Mouse (Mus musculus): Measurements from ENCODE around the gene Adamtsl3.

Adamtsl3 gene

DNA sequence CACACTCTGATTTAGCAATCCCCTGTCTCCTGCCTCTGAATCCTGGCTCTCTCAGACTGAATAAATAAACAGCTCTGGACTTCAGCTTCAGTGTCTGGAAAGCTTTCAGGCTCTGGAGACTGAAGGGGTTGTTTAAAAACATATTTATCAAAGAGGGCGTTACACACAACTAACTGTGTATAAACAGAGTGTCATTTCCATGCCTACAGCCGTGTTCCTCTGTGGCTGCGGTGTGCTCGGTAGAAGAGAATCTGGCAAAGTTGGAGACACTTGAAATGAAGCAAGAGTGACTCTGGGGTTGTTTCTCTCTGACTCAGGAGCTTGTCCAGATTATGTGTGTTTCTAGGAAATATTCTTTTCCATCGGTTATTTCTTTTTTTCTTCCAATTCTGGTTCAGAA is 167.0 kb downstream of the Adamtsl3 start:
- DNase-seq (ENCODE audit: low read depth): peak; percentile 68

DNA sequence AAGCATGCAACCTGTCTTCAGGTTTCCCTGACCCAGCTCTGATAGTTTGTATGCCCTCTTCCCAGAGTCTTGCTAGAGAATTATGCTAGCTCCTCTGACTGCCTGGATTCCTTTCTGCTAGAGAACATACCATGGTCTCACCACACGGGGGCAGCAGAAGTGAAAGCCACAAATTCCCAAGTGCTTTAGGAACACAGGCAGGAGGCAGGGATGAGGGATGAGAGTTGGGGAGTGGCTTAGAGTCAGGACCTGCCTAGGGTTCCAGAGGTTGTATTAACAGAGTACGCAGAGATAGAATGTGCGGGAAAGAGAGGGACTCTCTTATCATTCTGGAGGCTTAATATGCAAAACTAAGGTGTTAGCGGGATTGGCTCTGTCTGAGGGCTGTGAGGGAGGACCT is 168.6 kb downstream of the Adamtsl3 start:
- peak; percentile 79 for DNase-seq (ENCODE audit: low read depth)

DNA sequence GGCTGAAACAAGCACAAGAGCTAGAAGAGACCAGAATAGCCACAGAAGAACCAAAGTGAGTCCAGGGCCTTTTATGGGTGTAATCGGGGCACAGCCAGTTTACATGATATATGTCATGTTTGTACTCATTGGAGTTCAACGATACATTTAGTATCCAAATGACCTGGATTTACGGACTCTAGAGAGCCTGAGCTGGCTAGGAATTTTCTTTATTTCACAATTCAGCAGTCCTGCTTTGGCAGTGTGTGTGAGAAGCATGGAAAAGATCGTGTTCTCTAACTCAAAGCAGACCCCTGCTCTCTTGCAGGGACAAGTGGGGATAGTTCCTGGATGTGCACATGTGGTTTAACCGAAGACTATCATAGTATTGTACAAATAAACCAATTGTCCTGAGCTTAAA is 195.1 kb downstream of the Adamtsl3 start:
- DNase-seq (ENCODE audit: low read depth): peak; percentile 52

DNA sequence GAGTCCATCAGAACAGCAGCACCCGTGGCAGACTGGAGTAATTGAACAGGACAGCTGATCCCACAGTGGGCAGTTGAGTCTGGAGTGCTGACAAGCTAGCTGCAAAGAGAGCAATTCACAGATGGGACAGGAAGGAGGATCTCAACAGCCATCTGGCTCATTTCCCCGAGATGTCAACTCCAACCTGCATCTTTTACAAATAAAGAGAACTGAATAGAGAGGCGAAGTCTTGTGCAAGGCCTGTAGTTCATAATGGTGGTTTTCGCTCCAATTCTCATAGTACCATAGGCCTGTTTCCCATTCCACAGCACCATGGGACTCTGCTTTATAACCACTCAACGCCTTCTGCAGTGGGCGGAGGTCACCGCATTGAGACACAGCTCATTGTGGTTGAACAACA is 195.9 kb downstream of the Adamtsl3 start:
- DNase-seq (ENCODE audit: low read depth): peak; percentile 60

DNA sequence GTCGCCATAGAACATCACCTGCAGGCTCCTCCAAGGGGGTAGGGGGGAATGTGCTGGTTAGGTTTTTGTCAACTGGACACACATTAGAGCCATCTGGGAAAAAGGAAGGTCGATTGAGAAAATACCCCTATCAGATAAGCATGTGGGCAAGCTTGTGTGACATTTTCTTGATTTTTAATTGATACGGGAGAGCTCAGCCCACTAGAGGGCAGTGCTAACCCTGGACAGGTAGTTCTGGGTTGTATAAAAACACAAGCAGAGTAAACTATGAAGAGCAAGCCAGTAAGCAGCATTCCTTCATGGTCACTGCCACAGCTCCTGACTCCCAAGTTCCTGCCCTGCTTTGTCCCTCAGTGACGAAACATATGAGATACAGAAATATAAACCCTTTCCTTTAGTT is 197.7 kb downstream of the Adamtsl3 start:
- DNase-seq (ENCODE audit: low read depth): peak; percentile 40

DNA sequence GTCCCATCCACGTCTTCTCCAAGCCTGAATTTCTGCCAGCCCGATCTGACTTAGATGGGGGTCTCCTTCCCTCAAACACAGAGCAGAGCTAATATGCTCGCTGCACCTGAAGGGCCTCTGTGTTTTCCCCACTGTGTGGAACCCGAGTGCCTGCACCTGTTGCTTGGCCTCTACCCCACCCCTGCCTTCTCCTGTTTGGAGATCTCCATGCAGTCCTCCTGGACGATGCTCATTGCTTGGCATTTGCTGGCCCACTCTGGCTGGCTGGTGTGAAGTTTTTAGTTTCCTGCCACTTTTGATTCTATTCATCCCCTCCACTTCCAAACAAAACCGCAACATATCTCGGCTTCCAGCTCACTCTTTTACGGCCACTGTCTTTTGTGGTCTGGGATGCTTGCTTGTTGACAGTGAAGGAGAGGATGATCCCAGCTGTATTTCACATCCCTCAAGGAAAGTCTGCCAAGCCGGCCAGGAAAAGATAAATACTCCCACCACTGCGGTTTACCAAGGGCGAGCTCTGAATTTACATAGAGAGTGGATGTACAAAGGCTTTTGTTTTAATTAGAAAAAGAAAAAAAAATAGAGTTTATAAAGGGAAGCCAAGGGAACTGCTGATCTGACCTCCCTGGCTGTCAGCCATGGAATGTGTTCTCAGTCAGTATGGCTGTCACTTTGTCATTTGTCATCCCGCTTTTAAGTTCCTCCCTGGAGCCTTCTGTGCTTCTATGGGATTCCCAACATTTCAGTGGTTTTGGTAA is 198.4 kb downstream of the Adamtsl3 start:
- peak; percentile 42 for DNase-seq (ENCODE audit: low read depth)

DNA sequence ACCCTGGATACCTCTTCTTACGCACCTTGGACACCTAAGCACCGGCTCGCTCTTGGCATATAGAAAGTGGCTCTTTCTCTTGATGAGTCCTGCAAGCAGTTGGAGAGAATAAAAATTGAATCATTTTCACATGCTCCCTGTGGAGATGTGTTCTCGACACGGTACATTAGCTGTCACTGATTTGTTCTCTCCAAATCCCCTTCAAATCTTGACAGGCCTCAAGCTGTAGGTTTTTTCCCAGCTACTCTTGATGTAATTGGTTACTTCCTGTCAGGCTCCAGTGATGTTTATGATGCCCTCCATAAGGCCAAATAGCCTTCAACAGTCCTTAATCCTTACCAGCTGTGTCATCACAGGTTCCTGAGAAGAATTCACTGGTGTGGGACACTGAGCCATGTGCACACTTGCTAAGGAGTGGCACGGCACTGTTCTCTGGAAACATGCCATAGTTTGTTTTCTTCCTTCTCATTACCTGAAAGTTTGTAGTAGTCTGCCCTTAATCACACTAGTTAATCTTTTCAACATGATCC is 209.0 kb downstream of the Adamtsl3 start:
- no peak for DNase-seq (ENCODE audit: low read depth)

DNA sequence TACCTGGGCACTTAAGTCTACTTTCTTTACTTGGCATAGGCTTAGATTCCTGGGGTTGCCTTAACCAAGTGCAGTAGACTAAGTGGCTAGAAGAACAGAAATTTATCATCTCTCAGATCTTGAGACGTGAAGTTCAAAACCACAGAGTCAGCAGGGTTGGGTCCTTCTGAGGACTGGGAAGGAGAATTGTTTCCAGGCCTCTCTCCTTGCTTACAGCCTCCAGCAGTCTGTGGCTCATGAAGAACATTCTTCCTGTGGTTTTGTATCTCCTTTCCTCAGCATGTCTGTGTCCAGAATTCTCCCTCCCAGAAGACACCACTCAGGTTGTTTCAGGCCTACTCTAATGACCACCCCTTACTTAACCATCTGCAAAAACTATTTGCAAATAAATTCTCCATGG is 216.5 kb downstream of the Adamtsl3 start:
- DNase-seq (ENCODE audit: low read depth): no peak

DNA sequence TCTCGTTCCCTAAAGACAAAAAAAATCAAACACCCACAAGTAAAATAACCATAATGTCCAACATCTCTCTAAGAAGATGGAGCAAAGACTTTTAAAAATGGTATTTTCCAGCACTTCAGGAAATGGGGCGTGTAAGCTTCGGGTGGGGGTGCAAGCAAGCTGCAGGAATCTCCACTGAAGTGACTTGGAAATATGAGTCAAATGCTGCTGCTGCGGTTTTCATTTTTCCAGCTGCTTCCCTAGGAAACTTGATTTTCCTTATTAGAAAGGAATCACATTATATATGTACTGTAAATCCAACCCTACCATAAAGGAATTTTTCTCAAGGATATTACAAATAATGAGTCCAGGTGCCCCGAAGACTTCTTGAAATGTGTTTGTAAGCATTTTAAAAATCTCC is 220.3 kb downstream of the Adamtsl3 start:
- DNase-seq (ENCODE audit: low read depth): no peak

DNA sequence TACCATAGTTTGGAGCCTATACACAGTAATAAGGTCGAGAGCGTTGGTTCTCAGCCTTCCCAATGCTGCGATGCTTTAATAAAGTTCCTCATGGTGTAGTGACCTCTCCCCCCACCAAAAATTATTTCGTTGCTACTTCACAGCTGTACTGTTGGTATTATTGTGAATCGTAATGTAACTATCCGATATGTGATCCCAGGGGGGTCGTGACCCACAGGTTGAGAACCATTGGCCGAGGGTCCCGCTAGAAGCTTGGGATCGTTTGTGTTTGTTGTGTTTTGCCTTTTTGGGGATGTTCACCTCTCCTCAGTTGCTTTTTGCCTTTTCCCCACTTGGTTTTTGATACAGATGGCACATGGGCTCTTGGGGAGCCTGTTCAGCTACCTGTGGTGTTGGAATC is 220.9 kb downstream of the Adamtsl3 start:
- DNase-seq (ENCODE audit: low read depth): no peak

DNA sequence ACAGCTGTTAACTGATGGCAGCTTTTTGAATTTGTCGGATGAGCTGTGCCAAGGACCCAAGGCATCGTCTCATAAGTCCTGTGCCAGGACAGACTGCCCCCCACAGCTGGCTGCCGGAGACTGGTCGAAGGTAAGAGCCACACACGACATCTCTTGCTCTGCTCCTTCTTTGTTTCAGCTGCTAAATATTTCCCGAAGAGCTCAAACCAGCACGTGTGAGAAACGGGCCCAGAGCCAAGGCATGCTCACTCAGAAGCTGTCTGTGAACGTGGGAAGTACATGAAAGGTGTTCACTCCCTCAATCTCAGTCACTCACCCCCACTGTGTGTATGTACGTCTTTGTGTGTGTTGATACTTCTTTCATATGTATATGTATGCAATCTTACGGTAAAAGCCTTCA is 221.6 kb downstream of the Adamtsl3 start:
- DNase-seq (ENCODE audit: low read depth): no peak

DNA sequence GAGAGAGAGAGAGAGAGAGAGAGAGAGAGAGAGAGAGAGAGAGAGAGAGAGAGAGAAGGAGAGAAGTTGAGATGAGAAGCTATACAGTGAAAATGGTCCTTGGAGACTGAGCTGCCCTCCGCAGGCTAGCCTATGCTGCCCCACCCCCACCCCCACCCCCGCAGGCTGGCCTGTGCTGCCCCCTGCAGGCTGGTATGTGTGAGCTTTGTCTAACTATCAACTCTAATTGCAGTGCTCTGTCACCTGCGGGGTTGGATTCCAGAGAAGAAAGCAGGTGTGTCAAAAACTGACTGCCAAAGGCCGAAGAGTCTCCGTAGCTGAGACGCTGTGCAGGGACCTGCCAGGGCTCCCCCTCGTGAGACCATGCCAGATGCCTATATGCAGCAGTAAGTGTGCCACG is 231.2 kb downstream of the Adamtsl3 start:
- no peak for DNase-seq (ENCODE audit: low read depth)

DNA sequence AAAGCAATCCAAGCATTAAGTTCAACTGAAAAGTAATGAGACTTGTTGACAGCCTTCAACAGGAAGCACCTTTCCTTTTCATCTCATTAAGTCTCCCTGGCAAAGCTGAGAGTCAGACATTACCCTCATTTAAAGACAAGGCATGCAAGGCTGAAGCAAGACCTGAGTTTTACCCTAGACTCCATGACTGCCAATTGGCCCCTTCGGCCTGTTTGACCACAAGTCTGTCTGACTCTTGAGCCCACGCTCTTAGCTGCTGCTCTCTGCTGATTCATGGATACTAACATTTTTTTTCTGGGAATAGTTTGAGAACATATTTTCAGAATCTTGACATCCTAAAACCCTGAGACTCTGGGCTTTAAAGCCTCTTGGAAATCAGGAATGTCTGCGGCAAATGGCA is 232.3 kb downstream of the Adamtsl3 start:
- DNase-seq (ENCODE audit: low read depth): no peak

DNA sequence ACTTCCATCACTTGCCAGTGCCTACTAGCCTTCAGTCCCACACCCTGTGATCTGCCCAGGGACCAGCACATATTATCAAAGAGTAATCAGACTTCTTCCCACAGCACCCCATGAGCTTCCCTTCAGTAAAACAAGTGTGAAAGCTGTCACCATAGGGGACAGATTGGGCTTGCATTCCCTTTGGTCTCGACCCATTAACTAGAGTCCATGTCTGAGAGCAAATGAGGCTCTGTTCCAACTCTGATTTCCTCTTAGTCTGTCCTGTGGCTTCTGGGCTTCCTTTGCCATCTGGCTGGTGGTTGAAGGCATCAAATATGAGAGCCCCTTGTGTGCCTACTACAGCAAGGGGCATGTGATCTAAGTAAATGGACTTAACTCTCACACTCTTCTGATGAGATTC is 237.5 kb downstream of the Adamtsl3 start:
- no peak for DNase-seq (ENCODE audit: low read depth)

DNA sequence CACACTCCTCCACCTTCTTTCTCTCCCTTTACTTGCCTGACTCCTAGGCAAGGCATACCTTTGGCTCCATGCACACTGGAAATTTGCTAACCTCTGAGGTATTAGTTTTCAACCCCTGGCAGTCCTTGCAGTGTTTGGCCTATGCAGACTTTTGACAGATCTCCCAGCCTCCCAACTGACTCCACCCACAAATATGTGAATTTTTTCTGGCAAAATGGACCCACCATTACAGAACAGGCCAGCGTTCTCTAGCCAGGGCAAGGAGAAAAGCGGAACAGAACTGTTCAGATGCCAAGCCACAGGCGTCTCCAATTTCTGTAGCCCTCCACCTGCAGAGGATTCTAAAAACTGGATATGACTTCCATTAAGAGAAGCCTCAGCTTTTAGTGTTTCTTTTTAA is 244.5 kb downstream of the Adamtsl3 start:
- DNase-seq (ENCODE audit: low read depth): peak; percentile 71

DNA sequence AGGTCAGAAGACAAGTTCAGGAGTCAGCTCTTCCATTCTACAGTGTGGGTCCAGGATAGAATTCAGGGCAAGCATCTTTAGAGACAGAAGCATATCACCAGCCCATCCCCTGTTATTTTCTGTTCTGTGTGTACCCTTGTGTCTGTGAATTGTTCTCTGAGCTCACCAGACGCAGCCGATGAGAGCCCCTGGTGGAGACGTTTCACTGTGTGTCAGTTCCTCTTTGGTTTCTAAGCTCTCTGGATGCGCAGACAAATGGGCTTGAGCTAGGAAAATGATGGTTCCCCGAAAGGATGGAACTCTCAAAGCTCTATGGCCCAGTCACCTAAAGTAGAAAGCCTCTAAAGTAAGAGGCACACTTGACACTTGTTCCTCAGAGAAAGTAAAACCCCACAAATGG is 246.3 kb downstream of the Adamtsl3 start:
- no peak for DNase-seq (ENCODE audit: low read depth)

DNA sequence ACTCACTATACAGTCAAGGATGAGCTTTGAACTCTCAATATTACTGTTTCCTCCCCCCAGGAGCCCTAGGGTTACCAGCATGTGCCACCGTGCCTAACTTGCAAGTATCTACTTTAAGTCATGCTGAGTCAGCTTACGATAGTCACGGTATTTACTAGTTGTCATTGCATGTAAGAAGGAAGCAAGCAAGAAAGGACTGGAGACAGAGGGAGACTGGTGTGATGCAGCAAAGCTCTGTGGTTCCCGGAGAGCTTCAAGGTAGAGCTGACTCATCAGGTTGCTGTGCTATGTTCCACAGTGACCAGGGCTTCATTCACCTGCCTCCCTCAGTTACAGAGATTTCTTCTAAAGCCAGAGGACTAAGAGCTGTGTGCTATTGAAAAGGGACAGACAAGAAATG is 247.0 kb downstream of the Adamtsl3 start:
- no peak for DNase-seq (ENCODE audit: low read depth)

DNA sequence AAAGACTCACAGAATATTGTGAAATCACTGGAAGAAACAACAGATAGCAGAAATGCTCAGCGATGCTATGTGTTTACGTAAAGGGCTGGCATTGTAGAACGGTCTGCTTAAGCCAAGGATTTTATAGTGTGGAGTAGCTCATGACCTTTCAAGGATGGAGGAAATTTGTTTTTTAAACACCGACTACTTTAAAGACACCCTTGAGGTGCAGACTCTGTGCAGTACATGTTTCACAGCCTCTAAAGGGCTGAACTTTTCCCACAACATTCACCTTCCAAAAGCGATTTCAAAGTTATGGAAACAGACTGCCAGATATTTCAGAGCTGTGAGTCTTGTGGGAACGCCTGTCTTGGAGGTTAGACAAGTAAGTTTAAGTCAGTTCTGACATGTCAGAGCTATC is 255.4 kb downstream of the Adamtsl3 start:
- peak; percentile 15 for DNase-seq (ENCODE audit: low read depth)

DNA sequence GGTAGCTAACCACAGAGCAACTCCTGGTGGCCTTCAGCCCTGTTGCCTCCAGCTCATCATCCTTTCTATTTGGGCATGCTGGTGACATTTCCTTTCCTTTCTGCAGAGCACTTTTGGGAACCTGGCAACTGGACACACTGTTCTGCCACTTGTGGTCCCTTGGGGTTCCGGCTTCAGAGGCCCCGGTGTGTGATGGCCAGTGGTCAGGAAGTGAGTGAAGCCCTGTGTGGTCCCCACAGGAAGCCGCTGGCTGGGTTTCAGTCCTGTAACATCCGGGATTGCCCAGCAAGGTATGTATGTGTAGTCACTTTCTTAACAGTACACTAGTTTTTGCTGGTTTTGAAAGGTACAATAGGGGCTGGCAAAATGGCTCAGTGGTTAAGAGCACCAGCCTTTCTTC is 266.5 kb downstream of the Adamtsl3 start:
- no peak for DNase-seq (ENCODE audit: low read depth)

DNA sequence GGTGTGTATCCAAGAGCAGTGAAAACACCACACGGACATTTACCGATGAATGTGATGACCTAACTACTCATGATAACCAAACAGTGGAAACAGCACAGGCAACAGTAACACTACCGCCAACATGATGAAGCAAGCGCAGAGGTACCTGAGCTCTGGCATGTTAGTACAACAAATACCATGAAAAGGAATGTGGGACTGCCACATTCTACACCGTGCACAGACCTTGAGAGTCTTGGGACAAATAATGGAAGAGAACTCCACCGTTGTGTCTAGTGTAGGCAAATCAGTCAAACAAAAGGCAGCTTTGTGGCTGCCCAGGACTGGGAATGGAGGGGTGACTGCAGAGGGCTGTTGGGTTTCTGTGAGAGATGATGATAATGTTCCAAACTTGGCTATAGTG is 269.9 kb downstream of the Adamtsl3 start:
- no peak for DNase-seq (ENCODE audit: low read depth)

DNA sequence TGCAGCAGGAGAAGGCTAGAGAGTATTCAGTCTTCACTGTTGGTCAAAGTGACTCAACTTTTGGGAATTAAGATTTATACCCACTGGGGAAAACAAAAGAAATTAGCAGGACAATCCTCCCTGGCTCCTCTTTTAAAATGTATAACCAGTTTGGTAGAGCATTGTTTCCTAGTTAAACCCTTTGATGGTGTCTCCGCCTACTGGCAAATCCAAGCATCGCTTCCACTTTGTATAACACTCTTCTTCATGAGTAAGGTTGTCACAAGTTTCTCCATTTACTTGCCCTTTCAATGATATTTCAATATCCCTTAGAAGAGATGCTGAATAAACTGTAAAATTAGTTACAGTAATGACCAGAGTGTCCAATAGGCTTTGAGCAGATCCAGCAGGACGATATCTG is 274.1 kb downstream of the Adamtsl3 start:
- peak; percentile 71 for DNase-seq (ENCODE audit: low read depth)

DNA sequence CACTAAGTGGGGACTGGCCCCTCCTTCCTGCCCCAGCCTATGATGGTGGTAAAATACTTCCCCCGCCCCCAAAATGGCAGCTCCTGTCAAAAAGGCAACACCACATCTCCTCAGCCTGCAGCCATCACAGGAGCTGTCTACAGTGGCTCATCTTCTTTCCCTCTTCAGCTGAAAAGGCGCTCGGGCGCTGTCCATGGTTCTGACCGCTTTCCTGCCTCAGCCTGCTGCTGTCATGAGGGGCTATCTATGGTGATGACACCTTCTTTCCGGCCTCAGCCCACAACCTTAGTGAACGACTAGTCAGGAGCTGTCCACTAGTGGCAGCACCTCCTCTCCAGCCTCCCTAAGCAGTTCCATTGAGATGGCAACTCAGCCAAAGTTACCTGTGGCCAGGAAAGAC is 289.8 kb downstream of the Adamtsl3 start:
- DNase-seq (ENCODE audit: low read depth): peak; percentile 81

DNA sequence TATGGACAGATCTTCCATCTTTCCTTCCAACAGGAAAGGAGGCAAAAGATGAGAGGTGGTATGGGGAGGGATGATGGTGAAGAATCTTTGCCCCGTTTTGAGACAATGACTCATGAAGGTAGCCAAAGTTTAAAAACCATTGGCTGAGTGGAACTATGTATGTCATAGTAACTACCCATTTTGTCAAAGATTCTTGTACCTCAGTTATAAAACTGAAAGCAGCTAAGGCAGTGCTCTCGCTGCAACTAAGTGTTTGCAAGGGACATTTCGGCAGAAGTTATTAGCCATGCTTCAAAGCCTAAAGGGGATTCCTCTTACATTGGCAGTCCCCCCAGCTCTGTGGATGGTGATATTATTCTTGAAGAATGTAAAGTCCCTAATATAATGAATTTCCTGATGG is 311.7 kb downstream of the Adamtsl3 start:
- DNase-seq (ENCODE audit: low read depth): no peak

DNA sequence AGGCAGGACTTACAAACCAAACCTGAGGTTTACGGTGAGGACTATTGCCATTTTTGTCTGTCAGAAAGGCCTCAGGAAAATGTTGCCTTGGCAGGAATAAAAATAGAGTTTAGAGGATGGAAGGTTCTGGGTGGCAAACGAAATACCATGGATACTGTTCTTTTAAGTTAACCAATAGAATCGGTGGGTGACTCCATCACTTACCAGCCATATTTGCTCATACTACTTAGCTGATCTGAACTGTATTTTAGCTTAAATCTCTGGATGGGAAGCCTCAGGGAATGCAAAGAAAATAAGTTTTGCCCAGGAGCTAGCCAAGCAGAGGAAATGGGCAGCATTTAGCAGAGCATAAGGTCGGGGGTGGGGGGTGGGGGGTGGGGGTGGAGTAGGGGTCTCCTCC is 312.4 kb downstream of the Adamtsl3 start:
- DNase-seq (ENCODE audit: low read depth): peak; percentile 10
